Mouse (Mus musculus) B cell, adult (primary cell): ENCODE measurements around the gene C2cd2. TPM values are rescaled to one million over a fixed set of nuclear protein-coding genes. Genes with fewer than 3 reads are reported as not detected.

Source experiments
- total RNA-seq: library from RNA; stranded (reverse); gene quantifications from 4 replicates; pipeline ENCODE4 v1.2.4, GENCODE M21; 2023; ENCODE audit not compliant: inconsistent age

Gene C2cd2
- 9.3 to 13.1 TPM (median 11.1 TPM) in 4 replicates for total RNA-seq

GRCm38 (mm10) chr16:97962151-97962948 lies at the start of gene C2cd2, which contains the start of gene Zbtb21:
TSS of gene C2cd2 (minus strand) at chr16:97962598.
TSS of gene Zbtb21 (minus strand) at chr16:97962622.

GRCm38 (mm10) chr16:97996616-97997382 lies 34.4 kb upstream of the C2cd2 start, which contains the start of gene B230307C23Rik:
TSS of gene B230307C23Rik (plus strand) at chr16:97997315.

GRCm38 (mm10) chr16:97851741-97852319 lies 110.6 kb downstream of the C2cd2 start, which contains the start of gene Prdm15:
TSS of gene Prdm15 (minus strand) at chr16:97851850.

Other genes starting within 250 kb of the C2cd2 start
- gene Ripk4, start 198.8 kb downstream of the C2cd2 start, total RNA-seq, result 0.24 to 0.38 TPM (median 0.30 TPM) in 4 replicates
- 29.4 to 31.6 TPM (median 30.7 TPM) in 4 replicates for gene Prdm15, start 110.7 kb downstream of the C2cd2 start, total RNA-seq
- gene Zbtb21, start within 50 bp of the C2cd2 start, total RNA-seq, result 90.3 to 105 TPM (median 96.9 TPM) in 4 replicates
- gene B230307C23Rik, start 34.7 kb upstream of the C2cd2 start, total RNA-seq, result 17.8 to 30.4 TPM (median 18.4 TPM) in 4 replicates
- 7.6 to 10.6 TPM (median 8.5 TPM) in 4 replicates for gene A630089N07Rik, start 119.9 kb upstream of the C2cd2 start, total RNA-seq